Mouse (Mus musculus): ENCODE measurements around the gene Sfxn5. TPM values are rescaled to one million over a fixed set of nuclear protein-coding genes. Genes with fewer than 3 reads are reported as not detected.

The Sfxn5 gene
- polyA plus RNA-seq, 1 experiment from 2014 or later, result 8.0 TPM

GRCm38 (mm10) chr6:85266060-85266459 is 67.2 kb downstream of the Sfxn5 start:
- ATAC-seq (no peak), DNase-seq (ENCODE audit: low spot score) (no peak)
- Histone ChIP-seq H3K4me2 (replicated peaks; ENCODE audit: low read depth, low read length) (no peak overlapping the region), H3K4me1 (ENCODE audit: insufficient read depth, low read depth, low read length) (no peaks in the 10 kb centered on the region), H3K27ac (ENCODE audit: low read length) (no peak overlapping the region), H3K4me3 (ENCODE audit: low read depth, low read length) (no peak overlapping the region), H3K36me3 (ENCODE audit: insufficient read depth, low read length) (no peaks in the 10 kb centered on the region), H3K9ac (replicated peaks; ENCODE audit: low read depth) (no peak overlapping the region), H3K27me3 (replicated peaks; ENCODE audit: insufficient read depth, low read length) (no peaks in the 10 kb centered on the region), H3K9me3 (ENCODE audit: low read length) (no peaks in the 10 kb centered on the region)
- TF ChIP-seq CTCF (IDR thresholded peaks at IDR 0.05), result no peak
- TF ChIP-seq EP300 (IDR thresholded peaks at IDR 0.05), result no peak
- 69% methylated on average over 6 of the region's 6 CpGs for WGBS

GRCm38 (mm10) chr6:85264982-85265518 is 68.2 kb downstream of the Sfxn5 start:
- Histone ChIP-seq H3K36me3 (ENCODE audit: insufficient read depth, low read length) (no peaks in the 10 kb centered on the region), H3K9me3 (ENCODE audit: low read length) (no peaks in the 10 kb centered on the region), H3K4me2 (replicated peaks; ENCODE audit: low read depth, low read length) (no peak overlapping the region), H3K9ac (replicated peaks; ENCODE audit: low read depth) (no peak overlapping the region), H3K4me1 (ENCODE audit: insufficient read depth, low read depth, low read length) (no peaks in the 10 kb centered on the region), H3K27me3 (replicated peaks; ENCODE audit: insufficient read depth, low read length) (no peaks in the 10 kb centered on the region), H3K27ac (ENCODE audit: low read length) (no peak overlapping the region), H3K4me3 (ENCODE audit: low read depth, low read length) (no peak overlapping the region)
- WGBS, result 38% methylated on average over 15 of the region's 15 CpGs
- no peak for ATAC-seq
- TF ChIP-seq EP300 (IDR thresholded peaks at IDR 0.05) (no peak), CTCF (IDR thresholded peaks at IDR 0.05) (no peak)
- no peak for DNase-seq (ENCODE audit: low spot score)

- H3K36me3 ChIP-seq (ENCODE audit: insufficient read depth, low read length), result no peaks in the 10 kb centered on the region
- H3K4me3 ChIP-seq (ENCODE audit: low read depth, low read length), result no peak overlapping the region
- no peaks in the 10 kb centered on the region for H3K9me3 ChIP-seq (ENCODE audit: low read length)
- H3K27me3 ChIP-seq (replicated peaks; ENCODE audit: insufficient read depth, low read length), result no peaks in the 10 kb centered on the region
- ATAC-seq (no peak), DNase-seq (ENCODE audit: low spot score) (peak; percentile 41)
- no peaks in the 10 kb centered on the region for H3K4me1 ChIP-seq (ENCODE audit: insufficient read depth, low read depth, low read length)
- TF ChIP-seq CTCF (IDR thresholded peaks at IDR 0.05) (peak; percentile 75), EP300 (IDR thresholded peaks at IDR 0.05) (no peak)
- no peak overlapping the region for H3K9ac ChIP-seq (replicated peaks; ENCODE audit: low read depth)
- no peak overlapping the region for H3K27ac ChIP-seq (ENCODE audit: low read length)
- H3K4me2 ChIP-seq (replicated peaks; ENCODE audit: low read depth, low read length), result no peak overlapping the region
- 97% methylated on average over 4 of the region's 4 CpGs for WGBS
Measured at GRCm38 (mm10) chr6:85262865-85263515, 70.2 kb downstream of the Sfxn5 start.

- TF ChIP-seq EP300 (IDR thresholded peaks at IDR 0.05), result no peak
- no peak for TF ChIP-seq CTCF (IDR thresholded peaks at IDR 0.05)
- no peak for DNase-seq (ENCODE audit: low spot score)
- H3K4me3 ChIP-seq (ENCODE audit: low read depth, low read length), result no peak overlapping the region
- no peaks in the 10 kb centered on the region for H3K9me3 ChIP-seq (ENCODE audit: low read length)
- 80% methylated on average over 12 of the region's 12 CpGs for WGBS
- no peak overlapping the region for H3K9ac ChIP-seq (replicated peaks; ENCODE audit: low read depth)
- no peaks in the 10 kb centered on the region for H3K27me3 ChIP-seq (replicated peaks; ENCODE audit: insufficient read depth, low read length)
- H3K36me3 ChIP-seq (ENCODE audit: insufficient read depth, low read length), result no peaks in the 10 kb centered on the region
- no peak for ATAC-seq
- 0 out of 2 replicates have a peak, but pooled peaks cover 2% of the 10 kb centered on the region for H3K4me1 ChIP-seq (ENCODE audit: insufficient read depth, low read depth, low read length)
- H3K4me2 ChIP-seq (replicated peaks; ENCODE audit: low read depth, low read length), result no peak overlapping the region
- H3K27ac ChIP-seq (ENCODE audit: low read length), result no peak overlapping the region
Measured at GRCm38 (mm10) chr6:85259094-85259630, 74.1 kb downstream of the Sfxn5 start.

GRCm38 (mm10) chr6:85255578-85255977 is 77.6 kb downstream of the Sfxn5 start:
- DNase-seq (ENCODE audit: low spot score) (no peak), ATAC-seq (no peak)
- Histone ChIP-seq H3K4me2 (replicated peaks; ENCODE audit: low read depth, low read length) (no peak overlapping the region), H3K9ac (replicated peaks; ENCODE audit: low read depth) (no peak overlapping the region), H3K27me3 (replicated peaks; ENCODE audit: insufficient read depth, low read length) (no peaks in the 10 kb centered on the region), H3K36me3 (ENCODE audit: insufficient read depth, low read length) (no peaks in the 10 kb centered on the region), H3K9me3 (ENCODE audit: low read length) (no peaks in the 10 kb centered on the region), H3K4me3 (ENCODE audit: low read depth, low read length) (no peak overlapping the region), H3K27ac (ENCODE audit: low read length) (no peak overlapping the region), H3K4me1 (ENCODE audit: insufficient read depth, low read depth, low read length) (0 out of 2 replicates have a peak, but pooled peaks cover 3% of the 10 kb centered on the region)
- 82% methylated on average over 6 of the region's 6 CpGs for WGBS
- TF ChIP-seq EP300 (IDR thresholded peaks at IDR 0.05) (no peak), CTCF (IDR thresholded peaks at IDR 0.05) (no peak)

- Histone ChIP-seq H3K36me3 (ENCODE audit: insufficient read depth, low read length) (no peaks in the 10 kb centered on the region), H3K9ac (replicated peaks; ENCODE audit: low read depth) (no peak overlapping the region), H3K4me1 (ENCODE audit: insufficient read depth, low read depth, low read length) (0 out of 2 replicates have a peak, but pooled peaks cover 3% of the 10 kb centered on the region), H3K27ac (ENCODE audit: low read length) (no peak overlapping the region), H3K4me3 (ENCODE audit: low read depth, low read length) (no peak overlapping the region), H3K4me2 (replicated peaks; ENCODE audit: low read depth, low read length) (no peak overlapping the region), H3K27me3 (replicated peaks; ENCODE audit: insufficient read depth, low read length) (no peaks in the 10 kb centered on the region), H3K9me3 (ENCODE audit: low read length) (no peaks in the 10 kb centered on the region)
- ATAC-seq (peak; percentile 80), DNase-seq (ENCODE audit: low spot score) (peak; percentile 51)
- 37% methylated on average over 7 of the region's 7 CpGs for WGBS
- no peak for TF ChIP-seq CTCF (IDR thresholded peaks at IDR 0.05)
- TF ChIP-seq EP300 (IDR thresholded peaks at IDR 0.05), result no peak
Measured at GRCm38 (mm10) chr6:85253994-85254541, 79.2 kb downstream of the Sfxn5 start.
